Mouse (Mus musculus) c-Kit-positive CD71-negative TER-119-negative erythroid progenitor cells, embryonic 14.5 days (primary cell): ENCODE measurements at regions not wholly inside any gene's neighbourhood (a gene's known extent, or its start where the extent isn't known, plus 50 kb on each side); places are given as distances from the start of the nearest gene placed in this dataset.

Experiments
- DNase-seq: peaks from one replicate; pipeline ENCODE4 v3.0.0-alpha.2; 2013; ENCODE audit warnings: low read depth

DNA sequence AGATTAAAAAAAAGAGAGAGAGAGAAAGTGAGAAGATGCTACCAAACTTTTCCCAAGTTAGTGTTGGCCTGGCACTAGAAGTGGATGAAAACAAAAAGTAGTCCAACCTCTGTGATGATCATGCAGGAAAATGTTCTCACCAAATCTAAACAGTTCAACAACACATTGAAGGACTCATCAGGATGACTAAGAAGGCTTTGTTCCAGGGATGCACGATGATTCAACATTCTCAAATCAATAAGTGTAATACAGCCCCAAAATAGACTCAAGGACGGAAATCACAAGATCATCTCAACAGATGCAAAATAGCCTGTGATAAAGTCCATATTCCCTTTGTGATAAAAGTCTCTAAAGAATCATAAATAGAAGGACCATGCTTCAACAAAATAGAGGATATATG is 106.3 kb downstream of the Cysltr2 start:
- DNase-seq: no peak

DNA sequence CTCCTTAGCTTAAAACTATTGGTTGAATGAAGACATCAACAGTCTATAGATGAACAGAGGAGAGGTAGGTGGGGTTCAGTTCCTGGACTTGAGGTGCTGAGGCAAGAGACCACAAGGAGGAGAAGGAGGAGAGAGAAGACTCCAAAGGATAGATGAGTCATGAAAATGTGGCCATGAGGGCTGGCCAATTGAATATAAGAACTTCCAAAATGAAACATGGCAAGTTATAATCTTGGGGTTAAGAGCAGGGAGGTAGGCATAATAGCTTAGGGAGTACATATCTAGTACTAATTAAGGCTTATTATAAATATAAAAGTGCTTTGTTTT is 109.9 kb downstream of the Cysltr2 start:
- DNase-seq: no peak

DNA sequence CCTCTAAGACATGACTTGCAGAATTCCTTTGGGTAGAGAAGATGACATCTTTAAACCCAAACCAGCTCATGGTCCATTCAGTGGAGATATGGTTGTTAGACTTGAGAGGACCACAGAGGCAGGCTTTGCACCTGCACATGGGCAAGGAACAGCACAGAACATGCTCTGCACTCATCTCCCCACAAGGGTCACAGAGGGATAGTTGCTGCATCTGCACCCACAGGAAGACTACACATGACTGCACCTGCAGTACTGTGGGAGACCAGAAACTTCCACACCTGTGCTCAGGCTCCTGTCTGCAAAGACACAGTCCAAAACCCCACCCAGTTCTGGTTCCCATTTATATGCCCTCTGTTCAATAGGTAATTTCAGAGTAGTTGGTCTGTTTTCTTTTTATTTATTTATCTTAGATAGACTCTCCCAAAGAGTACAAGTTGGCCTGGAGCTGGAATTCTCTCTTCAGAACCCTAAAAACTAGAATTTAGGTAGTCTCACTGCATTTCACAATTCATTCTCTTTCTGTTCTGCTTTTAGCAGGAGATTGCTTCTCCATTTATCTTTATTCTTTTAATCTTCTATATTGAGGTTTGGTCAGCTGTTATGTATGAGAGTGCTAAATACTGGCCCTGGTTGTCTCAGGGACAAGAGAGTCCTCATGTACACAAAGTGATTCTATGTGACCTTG is 110.4 kb downstream of the Cysltr2 start:
- DNase-seq: no peak

DNA sequence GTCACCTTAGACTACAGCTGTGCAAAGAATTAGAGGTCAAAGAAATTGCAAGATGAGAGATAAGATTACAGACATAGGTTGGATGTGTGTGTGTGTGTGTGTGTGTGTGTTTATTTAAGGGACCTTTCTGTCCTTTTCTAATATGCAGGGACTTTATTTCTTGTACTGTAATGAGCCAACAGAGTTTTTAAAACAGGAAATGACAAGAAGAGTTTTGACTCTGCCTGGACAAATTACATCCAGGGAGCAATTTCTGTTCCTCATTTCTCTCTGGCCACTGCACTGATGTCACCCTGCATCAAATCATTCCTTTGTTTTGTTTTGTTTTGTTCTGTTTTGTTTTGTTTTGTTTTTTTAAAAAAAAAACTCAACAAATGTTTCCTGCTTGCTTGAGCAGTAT is 115.3 kb downstream of the Cysltr2 start:
- no peak for DNase-seq

DNA sequence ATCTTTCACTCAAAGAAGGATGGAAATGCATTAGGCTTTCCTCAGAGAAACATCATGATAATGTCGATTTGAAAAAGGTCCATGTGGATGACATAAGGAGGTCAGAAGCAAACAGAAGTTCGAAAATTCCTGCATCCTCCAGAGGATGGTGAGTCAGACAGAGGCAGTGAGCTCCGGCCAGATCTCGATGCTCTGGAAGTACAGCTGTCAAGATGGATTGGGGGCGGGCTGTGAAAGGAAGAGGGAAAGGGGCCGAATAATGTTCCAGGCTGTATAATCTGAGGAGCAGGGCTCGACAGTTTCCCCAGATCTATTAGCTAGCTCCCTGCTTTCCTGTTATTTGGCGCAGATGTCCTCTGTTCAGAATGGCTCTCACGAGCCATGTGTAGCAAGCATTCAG is 116.6 kb downstream of the Cysltr2 start:
- no peak for DNase-seq

DNA sequence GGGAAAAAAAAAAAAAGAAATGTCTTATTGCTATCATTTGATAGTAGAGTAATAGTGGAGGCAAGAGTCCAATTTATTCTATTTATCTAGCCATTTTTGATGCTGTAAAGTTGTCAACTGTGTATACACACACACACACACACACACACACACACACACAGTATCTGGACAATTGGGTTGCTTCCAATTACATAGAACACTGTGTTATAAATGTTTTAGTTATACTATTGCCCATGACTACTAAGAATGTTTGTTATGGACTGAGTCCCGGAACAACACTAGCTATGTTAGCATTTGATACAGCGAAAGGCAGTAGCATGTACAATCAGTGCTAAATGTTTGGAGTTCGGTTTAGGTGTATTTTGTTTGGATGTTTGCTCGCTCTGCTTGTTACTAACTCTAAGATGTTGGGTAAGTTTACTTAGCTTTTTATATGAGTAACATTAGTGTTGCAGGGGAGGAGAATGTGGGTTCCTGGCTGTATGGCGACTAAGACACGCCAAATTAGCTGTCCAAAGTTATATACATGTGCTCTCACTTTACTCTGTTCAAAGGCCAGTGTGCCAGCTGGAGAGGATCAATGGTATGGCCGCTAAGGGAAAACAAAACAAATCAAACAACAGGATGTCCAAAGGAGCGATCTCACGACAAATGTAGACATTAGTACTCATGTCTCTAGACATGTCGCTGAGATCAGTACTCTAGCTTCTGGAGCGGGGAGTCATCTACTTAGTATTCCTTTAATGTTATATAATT is 147.6 kb downstream of the Cysltr2 start:
- DNase-seq: no peak

DNA sequence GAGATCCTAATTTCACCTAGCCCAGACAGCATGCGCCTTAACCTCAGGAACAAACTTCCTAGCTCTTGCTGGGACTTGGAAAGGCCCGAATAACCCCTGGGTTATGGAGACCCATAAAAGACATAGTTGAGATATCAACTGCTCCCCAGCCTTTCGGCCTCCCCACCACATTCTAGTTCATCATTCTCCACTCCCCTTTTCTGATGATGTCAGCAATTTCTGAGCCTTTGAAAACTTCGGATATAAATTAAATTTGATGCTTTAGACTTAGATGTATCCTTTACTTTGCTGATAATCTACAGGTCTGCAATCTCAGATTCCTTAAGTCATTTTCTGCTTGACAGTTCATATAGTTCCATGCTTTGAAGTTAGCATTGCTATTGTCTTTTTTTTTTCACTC is 149.3 kb downstream of the Cysltr2 start:
- DNase-seq: no peak

DNA sequence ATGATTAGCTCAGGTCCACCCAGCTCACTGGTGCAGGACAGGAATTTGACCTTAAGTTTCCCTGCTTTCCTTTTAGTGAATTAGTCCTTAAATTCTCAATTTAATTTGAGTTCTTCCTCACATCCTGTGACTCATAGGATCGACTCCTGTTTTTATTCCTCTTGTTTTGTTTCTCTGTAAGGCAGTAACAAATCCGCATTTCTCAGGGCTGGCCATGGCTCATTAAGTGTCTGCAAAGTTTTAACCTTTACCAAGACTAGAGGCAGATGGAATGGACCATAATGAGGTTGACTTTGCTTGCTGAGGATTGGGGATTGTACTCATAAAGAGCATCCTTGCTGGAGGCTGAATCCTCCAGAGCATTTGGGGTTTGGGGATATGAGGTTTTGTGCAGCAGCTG is 156.6 kb downstream of the Cysltr2 start:
- no peak for DNase-seq

DNA sequence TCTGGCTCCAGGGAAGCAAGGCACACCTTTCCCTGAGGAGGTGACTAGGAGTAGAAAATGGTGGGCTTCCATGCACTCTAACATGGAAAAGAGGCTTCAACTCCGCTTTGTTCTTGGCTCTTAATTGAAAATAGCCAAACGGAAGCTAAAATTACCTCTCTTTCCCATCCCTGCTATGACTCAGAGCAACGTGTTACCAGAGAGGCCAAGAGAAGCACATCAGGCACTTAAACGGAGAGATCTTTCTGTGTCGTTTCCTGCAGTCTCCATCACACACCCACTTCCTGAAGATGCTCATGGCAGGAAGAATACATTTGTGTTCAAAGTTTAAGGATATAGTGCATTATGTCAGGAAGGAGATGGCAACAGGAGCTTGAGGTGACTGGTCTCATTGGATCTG is 159.3 kb downstream of the Cysltr2 start:
- DNase-seq: no peak

DNA sequence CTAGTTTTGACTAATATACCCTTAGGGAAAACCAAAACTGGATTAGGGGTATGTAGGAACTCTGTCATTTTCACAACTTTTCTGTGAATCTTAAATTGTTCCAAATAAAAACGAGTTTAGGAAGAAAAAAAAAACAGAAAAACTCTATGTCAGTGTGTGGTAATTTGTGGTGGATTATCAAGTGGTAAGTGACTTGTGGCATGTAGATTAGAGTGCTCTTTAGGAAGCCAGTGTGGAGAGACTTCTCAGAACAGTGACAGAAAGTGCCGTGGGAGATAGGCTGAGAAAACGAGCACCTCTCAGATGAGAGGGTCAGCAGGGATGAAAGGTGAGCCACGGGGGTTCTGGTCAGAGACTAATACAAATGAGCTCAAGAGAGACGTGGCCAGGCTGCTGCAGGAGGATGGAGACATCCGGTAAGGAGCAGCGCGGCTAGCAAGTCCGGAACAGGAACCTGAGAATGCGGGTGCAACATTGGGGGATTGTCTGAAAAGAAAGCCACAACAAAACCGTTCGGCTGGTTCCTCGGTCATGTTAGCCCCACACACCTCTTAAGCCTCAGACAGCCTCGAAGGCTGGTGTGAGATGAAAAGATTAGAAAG is 161.3 kb downstream of the Cysltr2 start:
- no peak for DNase-seq

DNA sequence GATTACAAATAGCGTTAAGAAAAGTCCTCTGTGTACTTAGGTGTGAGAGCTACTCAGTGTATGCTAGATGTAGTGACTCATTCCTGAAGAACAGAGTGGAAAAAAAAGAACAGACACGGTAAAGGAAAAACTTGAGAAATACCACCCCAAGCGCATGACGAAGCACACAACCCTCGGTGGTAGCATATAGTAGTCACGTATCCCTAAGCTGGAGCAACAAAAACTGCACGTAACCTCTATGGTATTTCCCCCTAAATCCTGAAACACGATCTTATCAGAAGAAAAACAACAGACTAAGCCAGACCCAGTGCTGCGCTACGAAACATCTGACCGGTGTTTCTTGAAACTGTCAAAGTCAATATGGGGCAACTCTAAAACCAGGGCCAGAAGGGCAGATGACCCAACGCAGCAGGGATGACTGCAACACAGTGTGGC is 162.0 kb downstream of the Cysltr2 start:
- DNase-seq: no peak

DNA sequence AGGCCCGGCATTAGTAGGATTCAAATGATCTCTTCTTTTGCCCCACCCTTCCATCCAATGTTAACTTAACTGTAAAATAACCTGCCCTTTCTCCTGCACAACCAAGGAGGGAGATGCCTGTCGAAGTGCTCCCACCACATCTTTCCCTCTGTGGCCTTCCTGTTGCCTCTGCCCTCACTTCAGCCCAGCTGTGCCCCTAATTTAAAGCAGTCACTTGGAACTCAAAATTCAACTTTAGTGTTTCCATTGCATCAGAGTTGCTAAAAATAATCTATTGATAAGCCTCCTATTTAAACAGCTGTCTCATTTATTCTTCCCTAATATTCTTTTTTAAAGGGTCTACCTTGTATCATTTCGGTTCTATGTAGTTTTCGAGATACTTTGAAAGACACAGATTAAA is 163.1 kb downstream of the Cysltr2 start:
- DNase-seq: no peak

DNA sequence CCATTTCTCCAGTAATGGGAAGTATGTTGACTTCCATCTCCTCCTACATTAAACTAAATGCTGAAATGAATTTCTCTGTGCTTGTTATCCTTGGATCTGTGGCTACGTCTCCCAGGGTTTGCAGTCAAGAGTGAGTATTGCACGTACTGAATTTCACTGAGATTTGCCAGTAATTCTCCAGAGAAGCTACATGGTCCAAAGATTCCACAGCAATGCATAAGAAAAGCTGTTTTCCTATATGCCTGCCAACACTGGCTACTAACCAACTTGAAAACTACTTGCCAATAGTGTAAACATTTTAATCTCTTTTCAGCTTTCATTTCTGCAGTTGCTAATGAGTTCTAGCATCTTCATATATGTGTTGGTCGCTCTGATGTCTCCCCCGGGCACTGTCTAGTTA is 164.4 kb downstream of the Cysltr2 start:
- no peak for DNase-seq

DNA sequence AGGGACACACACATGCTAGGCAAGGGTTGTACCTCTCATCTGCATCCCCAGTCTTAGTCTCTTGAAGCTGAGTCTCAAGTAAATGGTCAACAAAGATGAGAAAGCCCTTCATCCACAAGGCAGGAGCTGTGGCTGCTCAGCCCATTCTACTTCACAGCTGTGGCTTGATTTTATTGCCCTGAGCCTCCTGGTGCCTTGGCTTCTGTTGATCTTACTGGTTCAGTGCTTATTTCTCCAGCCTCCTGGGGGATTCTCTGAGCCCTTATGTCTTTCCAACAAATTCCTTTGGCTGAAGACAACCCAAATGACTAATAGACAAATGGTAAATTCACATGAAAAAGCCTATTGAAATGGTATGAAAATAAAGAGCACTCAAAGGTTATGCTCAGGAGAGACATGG is 167.3 kb upstream of the Fndc3a start:
- DNase-seq: no peak

DNA sequence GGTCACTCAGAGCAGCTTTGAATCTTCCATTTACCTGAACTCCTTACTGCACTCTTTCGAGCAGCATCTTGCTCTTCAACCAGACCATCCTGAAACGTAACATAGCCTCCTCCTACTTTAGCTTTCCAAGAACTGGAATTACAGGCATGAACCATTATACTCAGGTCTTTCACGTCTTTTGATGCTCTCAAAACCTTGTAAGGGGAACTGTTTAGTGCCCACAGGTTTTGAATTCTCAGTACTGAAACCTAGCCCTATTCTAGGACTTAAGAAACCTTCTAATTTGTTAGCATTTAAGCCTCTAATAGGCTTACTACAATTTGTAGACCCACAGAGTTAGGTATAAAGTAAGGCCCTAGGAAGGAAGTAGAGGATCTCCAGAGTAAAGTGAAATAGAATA is 163.7 kb upstream of the Fndc3a start:
- DNase-seq: no peak

DNA sequence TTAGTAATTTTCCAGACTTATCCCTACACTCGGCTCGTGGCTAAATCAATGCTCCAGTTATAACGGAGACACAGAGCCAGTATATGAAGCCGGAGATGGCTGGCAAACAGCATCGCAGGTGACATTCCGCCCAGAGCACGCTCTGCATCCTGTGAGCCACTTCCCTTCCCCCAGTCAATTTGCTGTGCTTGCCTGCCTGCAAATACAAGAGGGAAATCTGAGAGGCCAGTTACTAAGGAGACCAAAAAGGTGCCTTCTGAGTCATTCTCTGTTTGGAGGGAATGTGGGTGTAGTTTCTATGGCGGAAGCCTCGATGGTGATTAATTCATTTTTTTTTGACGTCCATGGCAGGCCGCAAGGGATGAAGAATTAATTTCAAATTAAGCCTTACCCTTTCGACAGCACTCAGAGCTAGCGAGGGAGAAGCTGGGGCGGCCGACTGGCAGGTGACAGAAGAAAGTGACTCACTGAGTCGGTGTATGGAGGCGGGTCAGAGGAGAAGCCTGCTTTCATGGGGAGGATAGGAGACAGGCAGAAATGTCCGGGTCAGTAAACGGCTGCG is 159.5 kb upstream of the Fndc3a start:
- no peak for DNase-seq

DNA sequence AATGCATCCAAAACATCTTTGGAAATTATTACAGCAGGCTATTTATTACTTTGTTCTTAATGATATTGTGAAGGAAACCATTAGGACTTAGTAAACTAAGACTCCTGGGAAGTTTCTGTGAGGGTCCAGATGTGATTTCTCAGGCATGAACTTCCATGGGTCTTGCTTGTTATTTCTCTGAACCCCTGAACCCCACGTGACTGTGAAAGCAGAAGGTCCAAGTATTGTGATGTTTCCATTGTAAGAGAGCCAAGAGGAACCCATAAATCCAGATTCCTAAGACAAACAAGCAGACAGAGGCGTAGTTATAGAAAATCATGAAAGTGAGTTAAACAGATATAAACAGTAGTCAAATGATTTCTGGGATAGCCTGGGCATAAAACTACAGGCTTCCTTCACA is 157.1 kb upstream of the Fndc3a start:
- DNase-seq: no peak

DNA sequence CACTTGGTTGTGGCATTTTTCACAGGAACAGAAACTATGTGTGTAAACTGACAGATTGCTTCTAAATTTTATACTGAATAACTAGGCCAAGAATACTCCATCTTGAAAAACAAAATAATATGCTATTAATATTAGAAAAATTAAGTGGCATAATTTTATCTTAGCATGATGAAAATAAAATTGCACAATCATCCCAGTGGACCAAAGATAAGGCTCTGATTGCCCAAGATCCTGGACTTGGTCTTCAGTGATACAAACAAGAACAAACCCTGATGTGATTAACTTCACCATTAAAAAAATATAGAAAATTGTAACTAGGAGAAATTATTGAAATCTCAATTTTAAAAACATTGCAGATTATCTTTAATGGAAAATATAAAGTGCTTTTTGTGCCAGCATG is 155.7 kb upstream of the Fndc3a start:
- no peak for DNase-seq

DNA sequence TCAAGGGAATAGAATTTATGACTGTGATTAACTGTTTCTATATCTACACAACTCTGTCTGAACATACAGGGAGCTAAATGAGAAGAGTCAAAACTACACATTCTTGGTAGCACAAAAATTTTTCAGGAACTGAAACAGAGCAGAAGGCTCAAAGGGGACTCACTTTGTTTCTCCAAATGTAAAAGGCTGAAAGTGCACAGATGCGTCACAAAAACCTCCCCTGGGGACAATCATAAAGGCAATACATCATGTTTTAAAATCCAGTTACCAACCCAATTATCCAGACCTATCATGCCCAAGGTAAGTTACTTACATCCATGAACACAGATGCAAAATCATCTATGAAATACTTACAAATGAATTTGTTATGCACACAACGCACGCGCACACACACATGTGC is 155.0 kb upstream of the Fndc3a start:
- DNase-seq: no peak

DNA sequence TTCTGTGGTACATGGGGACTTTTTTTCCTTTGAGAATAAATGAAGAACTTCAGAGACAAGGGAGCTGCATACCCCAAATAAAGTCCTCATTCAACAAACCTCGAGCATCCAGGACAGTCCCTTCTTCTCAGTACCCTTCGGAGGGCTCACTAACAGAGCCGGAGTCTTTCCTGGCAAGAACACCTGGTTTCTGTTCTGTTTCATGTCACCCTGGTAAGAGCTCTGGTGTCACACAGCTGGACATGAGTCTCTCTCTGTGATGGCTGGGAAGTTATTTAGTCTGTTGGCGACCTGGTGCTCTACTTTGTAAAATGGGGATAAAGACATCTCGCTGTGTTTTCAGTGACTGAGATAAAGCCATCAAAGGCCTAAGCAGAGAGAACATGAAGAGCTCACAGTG is 154.3 kb upstream of the Fndc3a start:
- DNase-seq: no peak

DNA sequence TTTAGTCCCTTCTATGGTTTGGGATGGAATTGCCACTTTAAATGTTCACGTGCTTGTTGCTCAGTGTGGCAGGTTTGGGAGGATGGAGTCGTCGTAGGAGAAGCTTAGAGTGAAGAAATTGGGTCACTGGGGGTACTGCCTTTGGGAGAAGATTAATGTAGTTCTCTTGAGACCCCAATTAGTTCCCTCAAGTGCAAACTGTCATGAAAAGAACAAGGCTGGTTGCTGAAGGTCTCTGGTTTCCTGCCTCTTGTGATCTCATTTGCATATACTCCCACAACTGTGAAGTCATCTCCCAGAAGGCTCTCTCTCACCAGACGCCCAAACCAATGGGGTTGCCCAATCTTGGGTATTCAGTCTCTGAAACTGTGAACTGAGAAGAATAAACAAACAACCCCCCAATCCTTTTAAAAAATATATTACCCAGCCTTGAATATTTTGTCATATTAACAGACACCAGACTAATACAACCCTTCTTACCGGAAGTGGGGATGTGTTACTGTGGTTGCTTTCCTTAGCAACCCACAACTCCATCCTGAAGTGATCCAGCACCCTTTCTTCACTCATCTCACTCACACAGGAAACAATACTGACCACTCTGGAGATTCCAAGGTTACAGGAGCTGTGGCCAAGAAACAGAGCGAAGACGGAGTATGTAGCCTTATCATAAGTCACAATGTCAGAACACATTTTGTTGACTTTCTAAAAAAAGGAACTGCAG is 153.2 kb upstream of the Fndc3a start:
- DNase-seq: no peak

DNA sequence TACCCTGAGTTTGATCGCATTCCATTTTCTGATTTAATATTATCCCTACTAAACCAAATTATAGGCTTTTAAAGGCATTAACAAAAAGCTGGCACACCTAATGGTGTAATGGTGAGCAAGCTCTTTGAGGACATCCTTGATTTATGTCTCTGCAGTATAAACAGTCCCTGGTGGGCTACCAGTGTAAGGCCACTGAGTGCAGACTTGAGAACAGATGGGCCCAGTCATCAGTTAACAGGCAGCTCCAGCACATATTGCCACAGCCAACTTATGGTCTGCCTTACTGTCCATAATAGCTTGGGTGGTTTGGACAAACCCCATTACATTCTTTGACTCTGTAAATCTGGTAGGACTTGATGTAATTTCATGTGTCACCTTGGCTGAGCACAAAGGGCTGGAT is 144.4 kb upstream of the Fndc3a start:
- no peak for DNase-seq

DNA sequence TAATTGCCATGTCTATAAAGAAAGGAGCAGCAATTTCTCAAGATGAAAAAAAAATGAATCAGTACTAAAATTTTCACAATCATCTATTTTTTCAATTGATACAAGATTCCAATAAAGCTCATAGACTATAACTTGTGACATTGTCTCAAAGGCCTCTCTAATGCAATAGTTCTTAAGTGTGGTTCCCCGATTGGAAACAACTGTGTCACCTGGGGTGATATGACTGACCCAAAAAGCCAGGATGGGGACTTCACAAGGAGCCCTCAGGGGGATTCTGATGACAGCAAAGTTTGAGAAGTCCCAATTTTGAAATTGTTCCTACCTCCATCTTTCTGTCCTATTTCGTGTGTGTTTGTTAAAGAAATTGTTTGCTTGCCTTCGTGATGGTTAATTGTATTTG is 143.3 kb upstream of the Fndc3a start:
- no peak for DNase-seq
